Mouse (Mus musculus): ENCODE results near the gene Mgll.

DNA sequence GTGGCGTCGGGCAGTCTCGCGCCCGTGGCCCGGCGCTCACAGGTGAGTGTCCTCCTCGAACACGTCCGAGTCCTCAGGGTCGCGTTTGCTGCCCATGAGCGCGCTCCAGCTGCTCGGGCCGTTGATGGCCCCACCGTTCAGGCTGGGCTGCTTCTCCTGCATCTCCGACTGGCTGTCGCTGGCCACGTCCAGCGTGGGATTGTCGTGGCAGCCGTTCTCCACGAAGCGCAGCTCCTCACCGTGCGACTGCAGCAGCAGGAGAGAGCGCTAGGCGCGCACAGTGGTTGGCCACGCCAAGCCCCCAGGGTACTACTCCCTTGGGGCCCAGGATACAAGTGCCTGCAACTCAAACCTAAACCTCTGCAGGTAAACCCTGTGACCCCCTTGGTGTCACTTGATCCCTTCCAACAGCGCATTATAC is 118.5 kb downstream of the Mgll start:
- TF ChIP-seq CTCF (IDR thresholded peaks at IDR 0.05; ENCODE audit: low read depth, low read length) (no peak), POLR2A (IDR thresholded peaks at IDR 0.05; ENCODE audit: borderline replicate concordance, low read depth, low read length) (no peak)

Data from bone marrow macrophage, adult 2 months (primary cell).